Mouse (Mus musculus): ENCODE measurements around the gene Ptdss2.
A peak's percentile ranks its signal among the peaks of the same experiment; 100 is the strongest.

The Ptdss2 gene

GRCm38 (mm10) chr7:141122689-141123516 is 721 bp downstream of the Ptdss2 start:
- DNase-seq: peak; percentile 100

- no peak for DNase-seq
Observed at GRCm38 (mm10) chr7:141123517-141123856, 1.3 kb downstream of the Ptdss2 start.

GRCm38 (mm10) chr7:141131024-141131820 is 9.0 kb downstream of the Ptdss2 start:
- peak; percentile 99 for DNase-seq

- DNase-seq: no peak
Observed at GRCm38 (mm10) chr7:141131904-141132755, 9.9 kb downstream of the Ptdss2 start.

- DNase-seq: no peak
Observed at GRCm38 (mm10) chr7:141141326-141141725, 19.1 kb downstream of the Ptdss2 start.

DNA sequence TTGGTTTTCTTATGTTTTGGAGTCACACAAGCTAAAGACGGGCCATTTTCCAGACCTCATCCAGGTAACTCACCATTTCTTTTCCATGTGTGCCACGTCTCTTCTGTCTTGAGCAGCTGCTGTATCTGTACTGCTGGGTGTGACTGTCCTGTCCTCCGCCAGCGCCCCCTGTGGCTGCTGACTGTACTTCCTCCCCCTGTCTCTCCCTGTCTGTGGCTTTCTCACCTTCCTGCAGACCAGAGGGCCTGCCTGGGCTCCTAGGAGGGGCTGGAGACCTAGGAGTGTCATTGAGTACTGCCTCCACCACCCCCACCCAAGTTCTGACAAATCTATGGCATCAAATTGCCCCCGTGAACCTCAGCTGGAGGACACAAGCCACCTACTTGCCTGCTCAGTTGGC is 20.9 kb downstream of the Ptdss2 start:
- no peak for DNase-seq

DNA sequence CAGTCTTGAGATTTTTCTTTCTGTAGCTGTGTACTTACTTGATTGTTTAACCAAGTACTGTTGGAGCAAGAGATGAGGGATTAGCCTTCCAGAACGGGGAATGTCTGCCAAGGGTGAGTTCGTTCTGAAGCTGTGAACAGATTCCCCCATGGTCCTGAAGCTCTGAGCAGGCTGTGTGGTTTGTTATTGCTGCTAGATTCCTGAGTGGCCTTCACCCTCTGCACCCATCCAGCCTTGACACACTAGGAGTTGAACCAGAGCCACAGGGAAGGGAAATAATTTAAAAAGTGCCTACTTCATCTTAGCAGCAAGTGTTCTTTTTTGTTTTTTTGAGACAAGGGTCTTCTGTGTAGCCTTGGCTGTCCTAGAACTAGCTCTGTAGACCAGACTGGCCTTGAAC is 21.7 kb downstream of the Ptdss2 start:
- no peak for DNase-seq

DNA sequence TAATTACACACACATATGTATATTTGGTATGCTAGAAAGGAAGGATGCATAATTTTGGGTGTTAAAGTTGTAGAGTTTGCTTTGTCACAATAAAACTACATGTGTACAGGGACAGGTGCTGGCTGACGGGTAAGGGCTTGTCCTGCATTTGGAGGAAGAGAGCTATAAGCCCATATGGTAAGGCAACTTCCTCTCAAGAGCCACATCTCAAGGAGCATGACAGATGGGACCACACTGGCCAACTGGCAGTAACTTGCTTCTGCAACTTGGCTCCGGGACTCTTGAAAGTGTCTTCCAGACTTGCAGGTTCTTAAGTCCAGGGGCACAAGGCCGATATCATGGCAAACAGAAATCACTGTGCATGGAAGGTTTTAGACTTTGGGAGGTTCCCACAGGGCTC is 22.5 kb downstream of the Ptdss2 start:
- DNase-seq: no peak

GRCm38 (mm10) chr7:141145403-141145802 is 23.2 kb downstream of the Ptdss2 start:
- no peak for DNase-seq

DNA sequence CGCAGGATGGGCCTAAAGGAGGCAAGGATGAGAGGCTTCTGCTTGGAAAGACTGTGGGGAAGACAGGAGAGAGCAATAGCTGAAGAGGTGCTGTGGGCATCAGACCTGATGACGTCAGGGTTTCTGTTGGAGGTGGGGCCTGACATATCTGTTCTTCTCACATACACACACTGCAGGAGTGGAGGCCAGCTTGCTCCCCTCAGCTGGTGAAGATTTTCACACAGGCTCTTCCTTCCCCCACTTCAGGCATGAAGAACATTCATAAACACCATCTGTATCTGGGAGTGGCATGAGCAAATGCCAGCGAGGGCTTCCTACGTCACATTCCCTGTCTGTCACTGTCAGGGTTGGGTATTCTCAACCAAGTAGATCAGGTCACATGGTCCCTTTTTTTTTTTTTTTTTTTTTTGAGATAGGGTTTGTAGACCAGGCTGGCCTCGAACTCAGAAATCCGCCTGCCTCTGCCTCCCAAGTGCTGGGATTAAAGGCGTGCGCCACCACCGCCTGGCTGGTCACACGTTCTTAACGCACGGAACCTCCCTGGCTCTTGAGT is 23.9 kb downstream of the Ptdss2 start:
- DNase-seq: no peak

- no peak for DNase-seq
Observed at GRCm38 (mm10) chr7:141147044-141147443, 24.9 kb downstream of the Ptdss2 start.

GRCm38 (mm10) chr7:141148639-141149038 is 26.5 kb downstream of the Ptdss2 start:
- no peak for DNase-seq

DNA sequence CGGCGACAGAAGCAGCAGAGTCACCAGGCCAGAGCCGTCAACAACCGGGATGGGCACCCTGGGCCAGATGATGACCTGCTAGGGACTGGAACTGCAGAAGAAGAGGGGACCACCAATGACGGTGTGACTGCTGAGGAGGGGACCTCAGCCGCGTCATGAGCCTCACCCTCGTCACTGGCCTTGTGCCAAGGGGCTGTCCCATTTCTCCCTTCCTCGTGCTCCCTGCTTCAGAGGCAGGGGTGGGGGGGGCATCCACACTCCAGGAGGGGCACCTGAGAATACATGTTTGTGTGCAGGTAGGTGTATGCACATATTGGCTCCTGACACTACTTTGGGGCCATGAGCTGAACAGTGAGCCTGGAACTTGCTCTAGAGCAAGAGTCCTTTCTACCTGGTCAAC is 33.2 kb downstream of the Ptdss2 start:
- peak; percentile 87 for DNase-seq

DNA sequence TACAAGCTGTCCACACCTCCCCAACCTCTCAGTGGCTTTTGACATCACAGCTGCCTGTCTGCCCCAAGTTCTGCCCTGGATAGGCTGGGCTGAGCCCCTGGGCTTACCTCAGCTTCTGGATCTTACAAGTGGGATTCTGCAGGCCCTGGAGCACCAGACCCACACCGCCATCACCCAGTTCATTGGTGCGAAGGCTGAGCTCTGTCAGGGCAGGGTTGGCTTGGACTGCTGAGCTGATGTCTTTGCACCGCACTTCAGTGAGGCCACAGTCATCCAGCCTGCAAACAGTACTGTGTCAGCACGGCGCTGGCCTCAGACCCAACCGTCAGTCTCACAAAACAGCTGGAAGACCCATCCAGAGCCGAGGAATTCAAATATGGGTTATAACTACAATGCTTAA is 42.2 kb downstream of the Ptdss2 start:
- peak; percentile 91 for DNase-seq

DNA sequence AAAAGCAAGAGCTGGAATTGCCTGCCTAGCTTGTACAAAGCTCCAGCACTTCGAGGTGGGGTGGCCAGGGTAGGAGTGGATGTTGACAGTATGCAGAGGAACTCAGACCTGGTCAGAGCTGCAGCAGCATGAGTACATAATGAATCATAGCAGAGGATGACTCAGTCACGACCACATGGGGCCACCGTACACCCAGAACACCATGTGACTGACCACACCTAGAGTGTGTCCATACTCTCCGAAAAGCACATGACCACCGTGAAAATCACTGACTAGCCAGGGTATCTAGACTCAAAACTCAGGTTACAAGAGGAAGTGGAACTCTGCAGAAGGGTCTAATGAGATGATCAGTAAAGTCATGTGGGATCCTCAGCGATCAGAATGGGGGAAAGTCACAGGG is 42.7 kb downstream of the Ptdss2 start:
- DNase-seq: peak; percentile 92

DNA sequence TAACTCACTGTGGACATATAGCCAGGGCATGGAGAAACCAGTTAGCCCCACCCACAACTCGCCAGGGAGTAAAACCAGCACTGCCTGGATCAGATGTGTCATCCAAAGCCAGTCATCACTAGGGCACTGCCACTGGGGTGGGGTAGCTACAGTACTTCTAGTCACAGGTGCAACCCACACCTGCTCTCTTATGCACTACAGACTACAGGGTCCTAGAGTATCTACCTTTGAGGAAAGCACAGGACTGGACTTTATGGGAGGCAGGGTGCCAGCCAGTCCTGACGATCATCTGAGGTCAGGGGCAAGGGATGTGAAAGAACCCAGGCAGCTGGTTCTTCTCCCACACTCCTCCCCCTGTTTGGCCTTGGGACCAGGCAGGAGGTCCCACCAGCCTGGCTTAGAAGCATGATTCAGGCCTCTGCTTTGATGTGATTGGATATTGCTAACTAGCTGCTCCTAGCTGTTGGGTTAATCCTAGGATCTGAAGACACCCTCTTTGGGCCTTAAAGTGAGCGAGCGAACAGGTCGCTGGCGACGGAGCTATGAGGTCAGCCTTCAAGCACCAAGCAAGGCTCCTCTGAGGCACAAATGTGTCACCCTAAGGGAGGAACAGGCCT is 45.8 kb downstream of the Ptdss2 start:
- DNase-seq: peak; percentile 97

- DNase-seq: peak; percentile 98
Observed at GRCm38 (mm10) chr7:141168518-141168953, 46.4 kb downstream of the Ptdss2 start.

- peak; percentile 86 for DNase-seq
Observed at GRCm38 (mm10) chr7:141169300-141169699, 47.1 kb downstream of the Ptdss2 start.

DNA sequence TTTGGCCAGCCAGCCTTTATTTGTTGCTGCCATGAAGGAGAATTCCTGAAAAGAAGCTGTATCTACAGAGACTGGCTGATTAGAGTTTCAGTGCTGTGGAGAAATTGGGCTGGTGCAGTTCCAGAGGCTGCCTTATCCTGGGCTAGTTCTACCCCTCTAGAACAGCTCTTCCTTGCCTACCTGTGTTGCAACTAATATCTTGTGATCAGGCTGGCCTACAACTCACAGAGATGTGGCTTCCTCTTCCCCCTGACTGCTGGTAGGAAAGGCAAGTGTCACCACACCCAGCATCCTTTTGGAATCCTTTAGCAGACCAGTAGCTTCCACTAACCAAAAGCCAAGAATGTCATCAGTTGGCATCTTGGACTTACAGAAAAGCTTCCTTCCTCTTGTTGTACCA is 47.7 kb downstream of the Ptdss2 start:
- peak; percentile 87 for DNase-seq

DNA sequence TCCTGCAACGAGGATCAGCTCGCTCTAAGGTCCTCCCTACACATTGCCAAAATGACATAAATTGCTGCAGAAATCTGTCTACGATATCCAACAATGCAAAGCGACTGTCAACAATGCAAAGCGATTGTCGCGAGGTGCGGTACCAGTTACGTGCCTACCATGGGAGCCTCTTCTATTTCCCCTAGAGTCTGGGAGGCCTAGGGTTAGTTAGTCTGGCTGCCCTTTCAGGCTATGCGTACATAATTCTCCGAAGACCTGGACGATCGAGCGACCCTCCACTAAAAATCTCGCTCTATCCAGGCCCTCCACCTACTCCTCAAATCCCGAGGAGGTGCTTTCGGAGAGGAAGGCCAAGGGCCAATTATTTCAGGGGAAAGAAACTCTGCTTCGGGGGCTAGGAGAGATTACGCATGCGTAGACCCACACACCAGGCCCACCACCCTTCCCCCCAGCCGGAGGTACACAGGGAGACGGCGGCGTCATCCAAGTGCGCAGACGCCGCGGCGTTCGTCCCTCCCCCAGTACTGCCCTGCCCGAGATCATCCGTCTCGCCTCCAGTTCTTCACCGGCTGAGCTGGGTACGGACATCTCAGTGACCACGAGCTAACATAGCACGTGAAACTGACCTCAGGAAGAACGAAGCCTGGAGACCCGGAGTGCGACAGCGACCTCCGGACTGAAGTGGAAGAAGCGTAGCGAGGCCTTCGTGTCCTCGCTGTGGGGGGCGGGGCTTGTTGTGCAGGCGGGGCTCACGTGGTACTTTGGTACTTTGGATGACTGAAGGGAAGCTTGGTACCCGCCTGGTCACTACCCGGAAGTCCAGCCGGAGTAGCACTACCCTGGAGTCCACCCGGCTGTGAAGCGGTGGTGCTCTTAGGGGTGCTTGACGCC is 50.2 kb downstream of the Ptdss2 start, which contains the start of gene Rnh1:
Rnh1 (minus strand) TSS at position 742 of the 891 bp plus-strand sequence.
- peak; percentile 100 for DNase-seq

- DNase-seq: peak; percentile 84
Observed at GRCm38 (mm10) chr7:141173323-141173850, 51.2 kb downstream of the Ptdss2 start.

Measured in heart, adult 11 months (tissue).